Comparison of ENCODE assay signal across 7 mouse cellular contexts in genomic region chr4:83485735-83486116, GRCm38 (mm10). TPM values are rescaled to one million over a fixed set of nuclear protein-coding genes. Genes with fewer than 3 reads are reported as not detected.
DNase-seq lines count a peak whose midpoint lies in the region; ATAC-seq lines count a peak whose summit lies in the region.

No protein-coding gene starts in this region.

- under 1% methylated on average over 40 of the region's 40 CpGs for WGBS in limb, embryonic 10.5 days
- under 1% methylated on average over 25 of the region's 40 CpGs for WGBS in midbrain, embryonic 13.5 days

- H3K4me2 ChIP-seq in midbrain, embryonic 13.5 days (replicated peaks) = peak overlapping the region; percentile 64

- H3K9me3 ChIP-seq in limb, embryonic 10.5 days (replicated peaks) = no peaks in the 10 kb centered on the region
- H3K9me3 ChIP-seq in midbrain, embryonic 13.5 days = no peaks in the 10 kb centered on the region

- no peaks in the 10 kb centered on the region for H3K27me3 ChIP-seq in limb, embryonic 10.5 days (ENCODE audit: low read depth, poor library complexity, severe bottlenecking)
- H3K27me3 ChIP-seq in midbrain, embryonic 13.5 days = no peaks in the 10 kb centered on the region

- peak; percentile 77 for DNase-seq in adrenal gland, adult 8-10 months
- DNase-seq in embryo, embryonic 9.5 days (ENCODE audit: extremely low spot score) = peak; percentile 88
- DNase-seq in kidney, adult 11 months = peak; percentile 64
- DNase-seq in limb, embryonic 10.5 days (ENCODE audit: low spot score) = peak; percentile 91
- DNase-seq in spleen, adult 12 weeks (ENCODE audit: low spot score) = peak; percentile 79

- peaks cover 38% of the 10 kb centered on the region for H3K36me3 ChIP-seq in limb, embryonic 10.5 days
- H3K36me3 ChIP-seq in midbrain, embryonic 13.5 days = peaks cover 28% of the 10 kb centered on the region

- peaks cover 44% of the 10 kb centered on the region for H3K4me1 ChIP-seq in limb, embryonic 10.5 days
- H3K4me1 ChIP-seq in midbrain, embryonic 13.5 days (replicated peaks) = peaks cover 30% of the 10 kb centered on the region

- H3K9ac ChIP-seq in midbrain, embryonic 13.5 days (replicated peaks) = peak overlapping the region; percentile 97

- peak overlapping the region; percentile 95 for H3K4me3 ChIP-seq in limb, embryonic 10.5 days
- H3K4me3 ChIP-seq in midbrain, embryonic 13.5 days (replicated peaks) = peak overlapping the region; percentile 88

- ATAC-seq in granulocyte monocyte progenitor cell, adult 5-6 weeks (replicated peaks; ENCODE audit: poor library complexity, severe bottlenecking) = peak; percentile 81
- ATAC-seq in midbrain, embryonic 13.5 days = peak; percentile 82

- peak overlapping the region; percentile 99 for H3K27ac ChIP-seq in limb, embryonic 10.5 days
- H3K27ac ChIP-seq in midbrain, embryonic 13.5 days = peak overlapping the region; percentile 99

RNA-seq across cellular contexts. Expression of gene Psip1, which starts 0.5 kb away (rescaled TPM):
- total RNA-seq in adrenal gland, adult 8-10 months (2022) = 10 to 100 TPM; 49.0 to 67.3 (median 52.6) TPM
- total RNA-seq in granulocyte monocyte progenitor cell, adult 5-6 weeks (2014; fragmentation: Nextera tagmentation) = 83.2 and 91.2 TPM in 2 replicates
- total RNA-seq in granulocyte monocyte progenitor cell, adult 5-6 weeks (2017) = 138 and 162 TPM in 2 replicates
- 201 and 237 TPM in 2 replicates for polyA plus RNA-seq in limb, embryonic 10.5 days (2016; fragmentation: Nextera tagmentation; extraction: Ambion mirVana)
- 329 and 332 TPM in 2 replicates for polyA plus RNA-seq in midbrain, embryonic 13.5 days (2015; fragmentation: Nextera tagmentation; extraction: Ambion mirVana)

RNA-seq across cellular contexts. Expression of gene Ccdc171, which starts 39.6 kb away (rescaled TPM):
- total RNA-seq in adrenal gland, adult 8-10 months (2022) = 1 to 10 TPM; 2.6 to 3.4 (median 2.9) TPM
- 4.0 and 4.7 TPM in 2 replicates for total RNA-seq in granulocyte monocyte progenitor cell, adult 5-6 weeks (2014; fragmentation: Nextera tagmentation)
- total RNA-seq in granulocyte monocyte progenitor cell, adult 5-6 weeks (2017) = 7.3 and 14.4 TPM in 2 replicates
- polyA plus RNA-seq in limb, embryonic 10.5 days (2016; fragmentation: Nextera tagmentation; extraction: Ambion mirVana) = 2.7 and 3.8 TPM in 2 replicates
- 4.1 and 5.6 TPM in 2 replicates for polyA plus RNA-seq in midbrain, embryonic 13.5 days (2015; fragmentation: Nextera tagmentation; extraction: Ambion mirVana)

Comparison
In these comparisons a context has a peak if more than half of its experiments do, and no peak if none do; other contexts are left out.
1. Peak in every context shown above with its lines: DNase-seq, ATAC-seq, H3K4me3 ChIP-seq and H3K27ac ChIP-seq.